Mouse (Mus musculus) E14TG2a.4 (cell line): ENCODE data around the gene Mat1a.

Experiments
- CTCF ChIP-seq: conservative IDR thresholded peaks from 2 replicates; pipeline ENCODE4 v1.5.1; 2014; ENCODE audit warnings: low read length
- POU5F1 ChIP-seq: IDR thresholded peaks from 2 replicates; pipeline ENCODE4 v1.6.1; 2014; ENCODE audit warnings: low read length, borderline replicate concordance

DNA sequence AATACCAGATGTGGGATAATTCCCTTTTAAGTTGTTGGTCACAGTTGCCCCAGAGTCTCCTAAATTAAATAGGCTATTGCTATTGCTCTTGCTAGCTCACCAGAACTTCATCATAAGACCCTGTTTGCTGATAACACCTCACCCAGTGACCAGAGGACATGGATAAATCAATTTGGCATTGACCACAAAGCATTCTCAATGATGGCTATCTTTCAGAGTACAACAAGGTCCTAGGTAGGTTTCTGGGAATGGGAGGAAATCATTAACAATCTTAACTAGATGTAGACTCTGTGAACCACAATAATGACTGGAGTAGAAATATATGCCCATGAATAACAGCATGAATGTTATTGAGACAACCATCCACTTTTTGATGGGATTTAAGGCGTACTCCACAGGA is 35.9 kb downstream of the Mat1a start:
- TF ChIP-seq CTCF (no peak), POU5F1 (no peak)
